Mouse (Mus musculus): ENCODE measurements around the gene Mmp14. TPM values are rescaled to one million over a fixed set of nuclear protein-coding genes. Genes with fewer than 3 reads are reported as not detected.
A peak's percentile ranks its signal among the peaks of the same experiment; 100 is the strongest.

Mmp14 gene
- 10 to 100 TPM; 15.8 to 17.1 TPM for total RNA-seq (2021)
- long read RNA-seq, experiment 1, partial matches to known transcripts: 1 of 9 reads
- long read RNA-seq, experiment 1, other reads (novel, unspliced or antisense): 5 of 9 reads
- long read RNA-seq, experiment 2, transcript Mmp14-201 (10 exons, 2,596 nt): major isoform, 7 of 12 reads
- long read RNA-seq, experiment 2, partial matches to known transcripts: 0 of 12 reads
- long read RNA-seq, experiment 2, other reads (novel, unspliced or antisense): 4 of 12 reads

DNA sequence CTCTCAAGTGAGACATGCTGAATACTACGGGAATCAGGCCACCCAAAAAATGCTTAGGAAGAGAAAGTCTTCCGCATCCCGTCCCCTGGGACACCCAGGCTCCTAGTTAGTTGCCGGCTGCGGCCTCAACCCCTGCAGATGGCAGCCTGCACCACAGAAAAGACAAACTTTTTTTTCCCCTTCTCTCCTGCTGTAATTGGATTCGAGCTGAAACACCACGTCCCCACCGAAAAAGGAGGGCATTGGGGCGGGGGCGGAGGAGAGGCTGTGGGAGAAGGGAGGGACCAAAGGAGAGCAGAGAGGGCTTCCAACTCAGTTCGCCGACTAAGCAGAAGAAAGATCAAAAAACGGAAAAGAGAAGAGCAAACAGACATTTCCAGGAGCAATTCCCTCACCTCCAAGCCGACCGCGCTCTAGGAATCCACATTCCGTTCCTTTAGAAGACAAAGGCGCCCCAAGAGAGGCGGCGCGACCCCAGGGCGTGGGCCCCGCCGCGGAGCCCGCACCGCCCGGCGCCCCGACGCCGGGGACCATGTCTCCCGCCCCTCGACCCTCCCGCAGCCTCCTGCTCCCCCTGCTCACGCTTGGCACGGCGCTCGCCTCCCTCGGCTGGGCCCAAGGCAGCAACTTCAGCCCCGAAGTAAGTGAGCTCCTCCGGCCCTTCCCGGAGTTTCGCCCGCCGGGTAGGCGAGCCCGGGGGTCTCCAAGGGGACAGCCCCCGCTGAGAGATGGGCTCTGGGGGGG lies at the start of gene Mmp14:
Mmp14 (plus strand) TSS at position 279 of the 744 bp plus-strand sequence.
- DNase-seq: peak; percentile 78

DNA sequence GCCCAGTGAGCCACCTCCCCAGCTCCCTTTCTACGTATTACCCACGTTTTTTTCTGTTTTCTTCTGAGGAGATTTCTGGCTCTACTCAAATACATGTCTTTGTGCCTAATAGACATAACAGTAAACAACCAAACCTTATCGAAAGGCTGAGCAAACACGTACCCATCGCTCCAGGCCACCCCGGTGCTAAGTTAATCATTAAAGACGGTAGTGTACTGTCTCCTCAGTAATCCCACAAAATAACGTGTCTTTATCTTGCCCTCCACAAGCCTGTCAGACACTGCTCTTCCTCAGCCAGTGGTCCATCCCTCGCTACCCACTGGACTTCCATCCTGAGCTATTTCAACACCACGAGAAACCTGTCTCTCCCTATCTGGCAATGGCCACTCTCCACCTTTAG lies 49.6 kb upstream of the Mmp14 start:
- DNase-seq: no peak

GRCm38 (mm10) chr14:54382641-54383040 lies 48.8 kb upstream of the Mmp14 start:
- no peak for DNase-seq

GRCm38 (mm10) chr14:54383355-54383771 lies 48.0 kb upstream of the Mmp14 start:
- DNase-seq: no peak

GRCm38 (mm10) chr14:54384396-54384795 lies 47.0 kb upstream of the Mmp14 start:
- DNase-seq: no peak

DNA sequence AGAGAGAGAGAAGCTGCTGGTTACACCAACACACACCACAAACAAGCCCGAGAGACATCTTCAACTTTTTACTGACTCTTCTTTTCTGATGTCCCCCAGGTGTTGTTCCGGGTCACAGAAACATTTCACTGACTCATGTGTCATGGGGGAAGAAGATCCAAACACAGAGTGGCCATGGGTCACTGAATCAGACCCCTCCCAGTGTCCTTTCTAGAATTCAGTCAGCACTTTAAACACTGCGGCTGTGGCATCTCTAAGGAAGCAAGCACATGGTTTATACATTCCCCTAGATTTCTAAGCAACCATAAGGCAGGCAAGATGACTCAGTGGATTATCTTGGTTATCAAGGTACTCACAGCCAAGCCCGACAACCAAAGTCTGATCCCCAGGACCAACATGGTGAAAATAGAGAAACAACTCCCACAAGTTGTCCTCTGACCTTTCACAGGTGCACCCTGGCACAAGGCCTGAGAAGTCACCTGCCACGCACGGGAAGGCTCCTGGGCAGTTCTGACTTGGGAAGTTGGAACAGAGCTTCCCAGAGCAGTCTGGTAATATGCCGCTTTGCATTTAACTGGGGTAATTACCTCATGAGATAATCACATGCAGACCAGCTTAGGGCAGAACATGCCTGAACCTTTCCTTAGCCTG lies 45.3 kb upstream of the Mmp14 start:
- DNase-seq: no peak

- DNase-seq: no peak
These were observed 43.9 kb upstream of the Mmp14 start for GRCm38 (mm10) chr14:54387546-54387945.

GRCm38 (mm10) chr14:54390843-54391242 lies 40.6 kb upstream of the Mmp14 start:
- no peak for DNase-seq

DNA sequence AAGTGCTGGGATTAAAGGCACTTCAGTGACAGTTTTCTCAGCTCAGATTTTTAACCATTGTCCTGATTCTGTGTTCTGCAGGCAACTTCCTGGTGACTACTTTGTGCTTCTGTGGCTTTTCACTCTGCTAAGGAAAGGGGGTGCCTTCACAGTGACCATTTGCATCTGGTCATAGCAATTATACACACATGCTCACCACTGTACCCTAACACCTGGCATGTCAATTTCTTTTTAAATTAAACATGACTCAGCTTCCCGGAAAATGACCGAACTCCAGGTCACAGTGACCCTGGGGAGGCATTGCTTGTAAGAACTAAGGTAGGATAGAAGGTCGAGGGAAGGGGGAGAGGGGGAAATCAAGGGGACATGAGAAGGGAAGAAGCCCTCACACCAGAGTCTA lies 37.6 kb upstream of the Mmp14 start:
- no peak for DNase-seq

- DNase-seq: no peak
These were observed 37.1 kb upstream of the Mmp14 start for GRCm38 (mm10) chr14:54394309-54394708.

GRCm38 (mm10) chr14:54396685-54397084 lies 34.7 kb upstream of the Mmp14 start:
- DNase-seq: no peak

- no peak for DNase-seq
These were observed 33.4 kb upstream of the Mmp14 start for GRCm38 (mm10) chr14:54397872-54398527.

DNA sequence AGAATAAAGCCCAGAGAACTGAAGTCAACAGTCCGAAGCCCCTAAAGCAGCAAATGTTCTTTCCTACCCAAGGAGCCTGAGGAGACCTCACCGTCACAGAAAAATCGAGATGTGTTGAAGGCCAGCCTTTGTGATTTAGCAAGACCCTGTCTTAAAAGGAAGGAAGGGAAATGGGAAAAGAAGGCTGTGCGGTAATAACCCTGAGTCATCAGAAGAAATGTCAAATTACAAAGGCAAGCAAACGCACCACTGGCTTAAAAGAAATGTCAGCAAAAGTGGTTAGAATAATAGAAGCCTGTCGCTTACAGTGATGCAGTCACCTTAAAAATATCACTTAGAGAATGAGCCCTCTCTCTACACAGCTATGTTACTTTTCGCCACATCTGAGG lies 32.9 kb upstream of the Mmp14 start:
- no peak for DNase-seq

DNA sequence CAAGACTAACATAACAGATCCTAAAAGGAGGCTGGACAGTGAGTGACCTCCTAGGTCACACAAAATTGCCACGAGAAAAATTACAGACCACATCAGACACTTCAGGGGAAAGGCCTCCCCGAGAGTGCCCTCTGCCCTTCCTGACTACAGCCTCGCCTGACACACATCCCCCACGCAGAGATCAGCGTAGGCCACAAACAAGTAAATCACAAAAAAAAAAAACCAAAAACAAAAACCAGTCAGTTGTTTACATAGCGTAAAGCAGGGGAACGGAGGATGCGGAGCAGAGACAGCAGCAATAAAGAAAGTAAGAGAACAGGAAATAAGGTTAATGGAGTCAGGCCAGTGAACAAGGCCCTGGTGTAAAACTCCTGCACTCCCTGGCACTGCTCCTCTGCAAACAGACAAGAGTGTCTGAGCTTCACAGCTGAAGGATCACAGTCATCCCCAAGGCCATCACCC lies 32.5 kb upstream of the Mmp14 start:
- DNase-seq: no peak

GRCm38 (mm10) chr14:54401723-54402122 lies 29.7 kb upstream of the Mmp14 start:
- no peak for DNase-seq

DNA sequence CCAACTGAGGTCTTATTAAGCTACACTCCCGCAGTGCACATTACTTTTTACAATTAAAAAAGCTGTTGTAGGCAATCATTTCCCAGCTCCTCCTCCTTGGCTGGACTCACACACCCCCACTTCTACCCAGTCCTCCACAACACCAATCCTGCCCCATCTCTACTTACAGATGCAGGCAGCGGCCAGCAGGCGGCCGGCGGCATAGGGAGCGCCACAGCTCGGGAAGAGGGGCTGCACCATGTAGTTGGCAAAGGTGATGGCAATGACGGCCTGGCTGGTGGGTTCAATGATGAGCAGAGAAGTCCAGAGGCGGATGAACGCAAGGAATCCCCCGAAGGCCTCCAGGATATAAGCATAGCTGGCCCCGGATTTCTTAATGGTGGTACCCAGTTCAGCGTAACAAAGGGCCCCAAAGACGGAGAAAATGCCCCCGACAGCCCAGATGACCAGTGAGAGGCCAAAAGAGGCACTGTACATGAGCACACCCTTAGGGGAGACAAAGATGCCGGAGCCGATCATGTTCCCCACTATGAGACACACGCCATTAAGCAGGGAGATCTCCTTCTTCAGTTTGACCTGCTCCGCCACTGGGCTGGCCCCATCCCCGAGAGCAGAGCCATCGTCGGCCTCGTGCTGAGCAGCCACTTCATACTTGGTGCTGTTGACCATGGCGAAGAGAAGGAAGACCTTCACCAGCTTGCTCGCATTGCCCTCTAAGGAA lies 22.9 kb upstream of the Mmp14 start:
- no peak for DNase-seq

DNA sequence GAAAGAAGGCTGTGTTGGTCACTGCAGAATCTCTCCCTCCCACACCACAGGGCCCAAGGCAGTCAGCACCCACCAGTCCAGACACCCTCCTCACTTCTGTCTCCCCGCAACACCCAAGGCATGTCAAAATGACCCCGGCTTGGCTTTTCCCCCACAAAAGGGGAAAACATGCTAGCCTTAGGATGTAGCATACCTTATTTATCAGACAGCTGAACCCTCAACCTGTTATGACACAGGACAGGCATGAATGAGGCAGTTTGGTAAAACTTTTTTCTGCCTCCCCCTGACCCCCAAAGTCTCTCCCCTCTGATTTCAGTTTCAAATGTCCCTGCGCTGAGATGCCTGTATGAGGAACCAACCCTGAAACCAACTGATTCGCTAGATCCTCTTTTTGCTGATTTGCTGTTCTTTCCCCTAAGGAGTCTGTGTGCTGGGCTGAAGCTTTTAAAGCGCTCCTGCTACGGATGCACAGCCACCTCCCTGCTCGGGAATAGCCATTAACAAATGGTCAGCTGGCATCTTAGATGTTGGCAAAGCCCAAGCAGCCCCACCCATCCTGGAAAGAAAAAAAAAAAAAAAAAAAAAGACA lies 22.3 kb upstream of the Mmp14 start:
- DNase-seq: peak; percentile 9

DNA sequence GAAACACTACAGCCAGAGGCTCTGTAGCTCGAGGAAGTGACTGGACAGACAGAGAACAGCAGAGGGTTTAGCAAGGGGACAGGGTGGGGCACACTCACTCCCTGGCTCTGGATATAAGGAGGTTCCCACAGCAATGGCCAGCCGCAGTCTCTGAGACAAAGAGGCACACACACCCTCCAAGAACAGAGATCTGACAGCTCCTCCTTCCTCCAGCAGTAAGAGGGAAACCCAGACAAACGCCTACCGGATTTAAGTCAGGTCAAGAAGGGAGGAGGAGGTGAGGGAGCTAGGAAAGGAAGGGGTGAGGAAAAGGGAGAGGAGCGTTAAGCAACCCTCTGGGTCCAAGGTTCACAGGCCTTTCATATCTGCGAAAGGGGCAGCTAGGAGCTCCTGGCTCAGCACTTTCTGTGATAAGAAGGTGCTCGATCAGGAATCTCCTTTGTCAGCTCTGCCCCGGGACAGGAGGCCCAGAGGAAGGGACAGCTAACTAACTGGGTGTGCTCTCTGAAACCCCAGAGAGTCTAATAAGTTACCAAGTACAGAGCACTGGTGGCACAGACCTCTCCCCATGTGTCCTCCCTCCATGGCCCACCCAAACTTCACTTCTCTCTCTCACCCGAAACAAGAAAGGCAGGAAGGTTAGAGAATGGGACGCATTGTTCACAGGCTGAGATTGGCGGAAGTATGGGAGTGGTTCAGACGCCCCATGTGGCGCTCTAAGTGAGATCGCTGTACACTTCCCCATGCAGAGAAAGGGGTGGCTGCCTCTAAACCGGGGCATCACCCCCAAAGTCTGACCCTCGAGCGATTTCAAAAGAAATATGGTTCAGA lies 21.2 kb upstream of the Mmp14 start:
- DNase-seq: peak; percentile 49

- no peak for DNase-seq
These were observed 19.3 kb upstream of the Mmp14 start for GRCm38 (mm10) chr14:54412000-54412576.

DNA sequence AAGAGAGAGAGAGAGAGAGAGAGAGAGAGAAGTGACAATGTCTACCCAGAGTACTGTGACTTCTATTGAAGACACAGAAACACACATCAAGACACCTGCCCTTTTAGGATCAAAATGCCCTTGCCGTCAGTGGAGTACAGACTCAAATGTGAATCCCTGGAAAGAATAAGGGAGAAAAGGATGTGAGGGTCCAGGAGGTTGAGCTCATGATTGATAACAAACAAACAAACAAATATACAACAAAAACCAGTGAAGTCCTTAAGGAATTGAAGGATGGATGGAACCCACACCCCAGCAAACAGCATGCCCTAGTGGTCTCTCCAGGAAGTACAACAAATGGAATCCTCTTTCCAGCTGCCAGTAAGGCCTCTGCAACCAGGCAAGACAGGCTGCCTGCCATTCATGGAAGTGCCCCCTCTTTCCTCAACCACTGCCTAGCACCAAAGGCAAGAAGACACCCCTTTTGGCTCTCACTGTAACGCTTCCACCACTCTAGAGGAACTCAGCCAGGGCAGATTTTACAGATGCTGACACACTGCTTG lies 18.7 kb upstream of the Mmp14 start:
- peak; percentile 33 for DNase-seq
